Mouse (Mus musculus): ENCODE data around the gene Dach1. TPM values are rescaled to one million over a fixed set of nuclear protein-coding genes. Genes with fewer than 3 reads are reported as not detected.

Dach1 gene
- total and polyA plus RNA-seq, 3 experiments = not detected

- no peaks in the 10 kb centered on the region for H3K27me3 ChIP-seq (ENCODE audit: control insufficient read depth in 1 of 2, insufficient read depth in 2 of 2, low read length in 2 of 2)
- no peak overlapping the region for H3K9ac ChIP-seq (ENCODE audit: control insufficient read depth, low read depth, low read length, poor library complexity, severe bottlenecking)
- DNase-seq (ENCODE audit: low read depth, low spot score) = no peak
- H3K9me3 ChIP-seq (replicated peaks; ENCODE audit: insufficient read depth, low read length) = no peaks in the 10 kb centered on the region
- no peak overlapping the region for H3K27ac ChIP-seq (ENCODE audit: control insufficient read depth, low read depth, low read length)
- peaks cover 0 to 3% of the 10 kb centered on the region in 2 experiments; a peak in 2 of 4 replicates for H3K4me1 ChIP-seq (ENCODE audit: control insufficient read depth in 1 of 2, insufficient read depth in 2 of 2, low read length in 2 of 2)
- H3K4me3 ChIP-seq (ENCODE audit: control insufficient read depth in 1 of 2, insufficient read depth in 1 of 2, low read depth in 2 of 2, low read length in 2 of 2) = no peak overlapping the region
- H3K36me3 ChIP-seq (ENCODE audit: control insufficient read depth in 1 of 2, insufficient read depth in 2 of 2, low read length in 2 of 2) = no peaks in the 10 kb centered on the region; a peak in 1 of 4 replicates
- TF ChIP-seq POLR2A (IDR thresholded peaks at IDR 0.05; ENCODE audit: control insufficient read depth in 1 of 2, insufficient read depth in 1 of 2, low read depth in 1 of 2, low read length in 2 of 2, poor library complexity in 1 of 2) = no peak
- no peak for TF ChIP-seq MXI1 (IDR thresholded peaks at IDR 0.05; ENCODE audit: low read depth, low read length)
- TF ChIP-seq RAD21 (IDR thresholded peaks at IDR 0.05; ENCODE audit: low read depth, low read length) = no peak
- no peak for TF ChIP-seq MAX (IDR thresholded peaks at IDR 0.05; ENCODE audit: low read length)
- no peak for TF ChIP-seq POLR2AphosphoS5 (IDR thresholded peaks at IDR 0.05; ENCODE audit: borderline replicate concordance, low read depth, low read length)
- no peak for TF ChIP-seq TCF12 (IDR thresholded peaks at IDR 0.05; ENCODE audit: low read depth, low read length)
- no peak for TF ChIP-seq USF2 (IDR thresholded peaks at IDR 0.05; ENCODE audit: borderline replicate concordance in 1 of 2, insufficient read depth in 1 of 2, low read depth in 1 of 2, low read length in 2 of 2)
- TF ChIP-seq NELFE (IDR thresholded peaks at IDR 0.05; ENCODE audit: low read depth, low read length) = no peak
- TF ChIP-seq ELF1 (IDR thresholded peaks at IDR 0.05; ENCODE audit: low read depth, low read length) = no peak
- no peak for TF ChIP-seq SIN3A (IDR thresholded peaks at IDR 0.05; ENCODE audit: low read length)
- TF ChIP-seq ZKSCAN1 (IDR thresholded peaks at IDR 0.05; ENCODE audit: low read depth, low read length) = no peak
- no peaks in the 10 kb centered on the region for H3K79me2 ChIP-seq (ENCODE audit: control insufficient read depth, insufficient read depth, low read length, poor library complexity)
These were observed 96.7 kb downstream of the Dach1 start for GRCm38 (mm10) chr14:98072647-98073420.

- Histone ChIP-seq H3K4me1 (ENCODE audit: control insufficient read depth in 1 of 2, insufficient read depth in 2 of 2, low read length in 2 of 2) (peaks cover 0 to 3% of the 10 kb centered on the region in 2 experiments; a peak in 1 of 4 replicates), H3K79me2 (ENCODE audit: control insufficient read depth, insufficient read depth, low read length, poor library complexity) (no peaks in the 10 kb centered on the region), H3K27me3 (ENCODE audit: control insufficient read depth in 1 of 2, insufficient read depth in 2 of 2, low read length in 2 of 2) (no peaks in the 10 kb centered on the region), H3K4me3 (ENCODE audit: control insufficient read depth in 1 of 2, insufficient read depth in 1 of 2, low read depth in 2 of 2, low read length in 2 of 2) (no peak overlapping the region), H3K27ac (ENCODE audit: control insufficient read depth, low read depth, low read length) (no peak overlapping the region), H3K9me3 (replicated peaks; ENCODE audit: insufficient read depth, low read length) (no peaks in the 10 kb centered on the region), H3K9ac (ENCODE audit: control insufficient read depth, low read depth, low read length, poor library complexity, severe bottlenecking) (no peak overlapping the region), H3K36me3 (ENCODE audit: control insufficient read depth in 1 of 2, insufficient read depth in 2 of 2, low read length in 2 of 2) (no peaks in the 10 kb centered on the region)
- no peak for DNase-seq (ENCODE audit: low read depth, low spot score)
- TF ChIP-seq ZNF384 (IDR thresholded peaks at IDR 0.05; ENCODE audit: low read depth, low read length) = peak; percentile 52; the same call in 1 of the 2 replicates
- no peak for TF ChIP-seq SMC3 (IDR thresholded peaks at IDR 0.05; ENCODE audit: low read depth, low read length)
- no peak for TF ChIP-seq ZC3H11A (IDR thresholded peaks at IDR 0.05; ENCODE audit: low read depth, low read length)
These were observed 97.7 kb downstream of the Dach1 start for GRCm38 (mm10) chr14:98071877-98072276.

Data from MEL (cell line).